Mouse (Mus musculus): ENCODE data around the gene Olfr18. TPM values are rescaled to one million over a fixed set of nuclear protein-coding genes. Genes with fewer than 3 reads are reported as not detected.
"Not testable (repeated sequence)": the region's sequence is repeated elsewhere in the genome, so short reads cannot be mapped to it uniquely, and the experiment has no call there.

The Olfr18 gene
- polyA plus RNA-seq (2015; fragmentation: Nextera tagmentation; extraction: Ambion mirVana), result 0.11 and 0.19 TPM in 2 replicates

- H3K4me3 ChIP-seq, result no peak within 1 kb of the TSS
- H3K36me3 ChIP-seq (replicated peaks), result no peaks in the 10 kb centered on the region
- no peak within 1 kb of the TSS for H3K27ac ChIP-seq
- H3K4me2 ChIP-seq, result no peak within 1 kb of the TSS
- H3K9ac ChIP-seq, result no peak within 1 kb of the TSS
- no peaks in the 10 kb centered on the region for H3K27me3 ChIP-seq (replicated peaks)
- ATAC-seq (replicated peaks), result no peak
- H3K9me3 ChIP-seq, result no peaks in the 10 kb centered on the region
- H3K4me1 ChIP-seq, result no peaks in the 10 kb centered on the region
Observed at GRCm38 (mm10) chr9:20335994-20336393, at the start of gene Olfr18. Gene Olfr18 (minus strand): TSS chr9:20336094.

GRCm38 (mm10) chr9:20385343-20385703 is 49.4 kb upstream of the Olfr18 start:
- H3K36me3 ChIP-seq (replicated peaks), result no peaks in the 10 kb centered on the region
- WGBS, result 20% methylated on average over 16 of the region's 16 CpGs
- no peaks in the 10 kb centered on the region for H3K27me3 ChIP-seq (replicated peaks)
- H3K9ac ChIP-seq, result peak overlapping the region; percentile 86
- H3K9me3 ChIP-seq, result no peaks in the 10 kb centered on the region; the same call in 1 of the 2 replicates
- H3K4me3 ChIP-seq, result peak overlapping the region; percentile 75
- peak overlapping the region; percentile 85 for H3K27ac ChIP-seq
- peaks cover 14% of the 10 kb centered on the region for H3K4me1 ChIP-seq
- ATAC-seq (replicated peaks), result peak; percentile 81; the same call in 1 of the 2 replicates
- peak overlapping the region; percentile 85 for H3K4me2 ChIP-seq

- 5% methylated on average over 40 of the region's 40 CpGs for WGBS
- no peaks in the 10 kb centered on the region; the same call in 1 of the 2 replicates for H3K9me3 ChIP-seq
- H3K27ac ChIP-seq, result peak within 1 kb of the TSS; percentile 85
Observed at GRCm38 (mm10) chr9:20384532-20385342, 48.8 kb upstream of the Olfr18 start, which contains the start of gene Zfp560. Gene Zfp560 (minus strand): TSS chr9:20385177.

GRCm38 (mm10) chr9:20383659-20384058 is 47.8 kb upstream of the Olfr18 start:
- WGBS, result 95% methylated on average over 7 of the region's 7 CpGs
- peaks cover 14% of the 10 kb centered on the region for H3K4me1 ChIP-seq
- H3K36me3 ChIP-seq (replicated peaks), result no peaks in the 10 kb centered on the region
- H3K4me2 ChIP-seq, result peak overlapping the region; percentile 85
- no peaks in the 10 kb centered on the region for H3K27me3 ChIP-seq (replicated peaks)
- no peak overlapping the region for H3K27ac ChIP-seq
- ATAC-seq (replicated peaks), result no peak
- peak overlapping the region; percentile 75 for H3K4me3 ChIP-seq
- H3K9ac ChIP-seq, result peak overlapping the region; percentile 86
- H3K9me3 ChIP-seq, result no peaks in the 10 kb centered on the region; the same call in 1 of the 2 replicates

More at GRCm38 (mm10) chr9:20384532-20385342, 48.8 kb upstream of the Olfr18 start, which contains the start of gene Zfp560:
- Histone ChIP-seq H3K4me3 (peak within 1 kb of the TSS; percentile 75), H3K9ac (peak within 1 kb of the TSS; percentile 86), H3K4me1 (peaks cover 14% of the 10 kb centered on the region), H3K27me3 (replicated peaks) (no peaks in the 10 kb centered on the region), H3K36me3 (replicated peaks) (no peaks in the 10 kb centered on the region), H3K4me2 (peak within 1 kb of the TSS; percentile 85)
- ATAC-seq (replicated peaks), result peak; percentile 99

GRCm38 (mm10) chr9:20374712-20375111 is 38.8 kb upstream of the Olfr18 start:
- peaks cover 5% of the 10 kb centered on the region; the same call in 1 of the 2 replicates for H3K9me3 ChIP-seq
- H3K9ac ChIP-seq, result no peak overlapping the region
- H3K4me3 ChIP-seq, result no peak overlapping the region
- H3K4me2 ChIP-seq, result no peak overlapping the region
- ATAC-seq (replicated peaks), result no peak
- H3K27ac ChIP-seq, result no peak overlapping the region
- H3K36me3 ChIP-seq (replicated peaks), result no peaks in the 10 kb centered on the region
- no peaks in the 10 kb centered on the region for H3K27me3 ChIP-seq (replicated peaks)
- WGBS, result 94% methylated on average over 1 of the region's 1 CpGs
- no peaks in the 10 kb centered on the region for H3K4me1 ChIP-seq

GRCm38 (mm10) chr9:20367311-20367710 is 31.4 kb upstream of the Olfr18 start:
- Histone ChIP-seq H3K27ac (no peak overlapping the region), H3K9me3 (peaks cover 17% of the 10 kb centered on the region), H3K4me3 (no peak overlapping the region), H3K9ac (no peak overlapping the region), H3K27me3 (replicated peaks) (no peaks in the 10 kb centered on the region), H3K4me1 (no peaks in the 10 kb centered on the region), H3K4me2 (no peak overlapping the region), H3K36me3 (replicated peaks) (peaks cover 10% of the 10 kb centered on the region)
- WGBS, result 92% methylated on average over 2 of the region's 2 CpGs
- ATAC-seq (replicated peaks), result no peak

- Histone ChIP-seq H3K4me3 (no peak overlapping the region), H3K4me2 (no peak overlapping the region), H3K27ac (no peak overlapping the region), H3K36me3 (replicated peaks) (peaks cover 35% of the 10 kb centered on the region), H3K9me3 (0 out of 2 replicates have a peak, but pooled peaks cover 5% of the 10 kb centered on the region), H3K9ac (no peak overlapping the region), H3K4me1 (no peaks in the 10 kb centered on the region), H3K27me3 (replicated peaks) (no peaks in the 10 kb centered on the region)
- no peak for ATAC-seq (replicated peaks)
- 89% methylated on average over 4 of the region's 4 CpGs for WGBS
Observed at GRCm38 (mm10) chr9:20348501-20348900, 12.6 kb upstream of the Olfr18 start.

GRCm38 (mm10) chr9:20298232-20298631 is 37.7 kb downstream of the Olfr18 start, which contains the start of gene Olfr873:
Gene Olfr873 (plus strand): TSS chr9:20298532.
- Histone ChIP-seq H3K9ac (no peak within 1 kb of the TSS), H3K4me1 (no peaks in the 10 kb centered on the region), H3K9me3 (no peaks in the 10 kb centered on the region; the same call in 1 of the 2 replicates), H3K27me3 (replicated peaks) (no peaks in the 10 kb centered on the region), H3K4me3 (no peak within 1 kb of the TSS), H3K36me3 (replicated peaks) (no peaks in the 10 kb centered on the region), H3K27ac (no peak within 1 kb of the TSS), H3K4me2 (no peak within 1 kb of the TSS)
- WGBS, result 90% methylated on average over 1 of the region's 1 CpGs
- ATAC-seq (replicated peaks), result no peak

GRCm38 (mm10) chr9:20295562-20295961 is 40.3 kb downstream of the Olfr18 start:
- H3K9me3 ChIP-seq; H3K36me3 ChIP-seq (replicated peaks); H3K27ac ChIP-seq; H3K9ac ChIP-seq; ATAC-seq (replicated peaks); H3K27me3 ChIP-seq (replicated peaks); H3K4me3 ChIP-seq; H3K4me1 ChIP-seq; H3K4me2 ChIP-seq: not testable (repeated sequence)
- WGBS, result 84% methylated on average over 5 of the region's 5 CpGs

- no peak within 1 kb of the TSS for H3K27ac ChIP-seq
- H3K4me1 ChIP-seq, result no peaks in the 10 kb centered on the region
- no peak within 1 kb of the TSS for H3K9ac ChIP-seq
- no peak for ATAC-seq (replicated peaks)
- WGBS, result 83% methylated on average over 1 of the region's 1 CpGs
- H3K36me3 ChIP-seq (replicated peaks), result no peaks in the 10 kb centered on the region
- no peak within 1 kb of the TSS for H3K4me3 ChIP-seq
- H3K27me3 ChIP-seq (replicated peaks), result no peaks in the 10 kb centered on the region
- H3K9me3 ChIP-seq, result no peaks in the 10 kb centered on the region
- no peak within 1 kb of the TSS for H3K4me2 ChIP-seq
Observed at GRCm38 (mm10) chr9:20282051-20282450, 53.8 kb downstream of the Olfr18 start, which contains the start of gene Olfr39. Gene Olfr39 (plus strand): TSS chr9:20282351.

Data from midbrain, embryonic 15.5 days (tissue).